Mouse (Mus musculus) heart, postnatal 0 days (tissue): ENCODE measurements at regions not wholly inside any gene's neighbourhood (a gene's known extent, or its start where the extent isn't known, plus 50 kb on each side); places are given as distances from the start of the nearest gene placed in this dataset.

Source experiments
- CTCF ChIP-seq: IDR thresholded peaks from 2 replicates; pipeline ENCODE4 v1.5.1; 2016; ENCODE audit warnings: antibody characterized with exemption, control low read depth, low read depth
- EP300 ChIP-seq: IDR thresholded peaks from 2 replicates; pipeline ENCODE4 v1.6.1; 2016; ENCODE audit warnings: antibody characterized with exemption, low read depth

- TF ChIP-seq EP300: no peak
- no peak for TF ChIP-seq CTCF
Measured at GRCm38 (mm10) chr14:98404026-98404425, 234.5 kb upstream of the Dach1 start.
